Mouse (Mus musculus) naive thymus-derived CD4-positive, alpha-beta T cell, adult 2 months (primary cell): Measurements from ENCODE around the gene Gm21627.
"Not testable (repeated sequence)": the region's sequence is repeated elsewhere in the genome, so short reads cannot be mapped to it uniquely, and the experiment has no call there.

Source experiments
- DNase-seq: peaks from one replicate; pipeline ENCODE4 v3.0.0-alpha.2; 2011; ENCODE audit warnings: low read depth

Gm21627 gene

GRCm38 (mm10) chrY:63228127-63228526 lies at the start of gene Gm21627:
TSS of gene Gm21627 (plus strand) at chrY:63228427.
- not testable (repeated sequence) for DNase-seq
